Mouse (Mus musculus): ENCODE data around the gene Iqcg. TPM values are rescaled to one million over a fixed set of nuclear protein-coding genes. Genes with fewer than 3 reads are reported as not detected.
"Not testable (repeated sequence)": the region's sequence is repeated elsewhere in the genome, so short reads cannot be mapped to it uniquely, and the experiment has no call there.

Gene Iqcg
- polyA plus RNA-seq, 1 experiment from 2014 or later, result 6.4 TPM

- Histone ChIP-seq H3K9ac (ENCODE audit: low read length) (peak overlapping the region; percentile 40), H3K4me2 (ENCODE audit: low read depth, low read length) (peak overlapping the region; percentile 79), H3K27ac (ENCODE audit: low read length) (no peak overlapping the region), H3K4me1 (replicated peaks; ENCODE audit: control insufficient read depth, insufficient read depth, low read length) (peaks cover 17% of the 10 kb centered on the region), H3K27me3 (ENCODE audit: control insufficient read depth, insufficient read depth, low read depth, low read length) (no peaks in the 10 kb centered on the region), H3K9me3 (ENCODE audit: control insufficient read depth, low read length) (no peaks in the 10 kb centered on the region), H3K36me3 (ENCODE audit: control insufficient read depth, insufficient read depth, low read length) (peaks cover 22% of the 10 kb centered on the region), H3K4me3 (ENCODE audit: low read length) (0 out of 2 replicates have a peak overlapping the region, but pooled peaks have one; percentile 25)
- ATAC-seq (ENCODE audit: low read depth), result no peak
- WGBS, result 86% methylated on average over 16 of the region's 16 CpGs
Observed at GRCm38 (mm10) chr16:33058033-33058432, 2.0 kb upstream of the Iqcg start.

- H3K27ac ChIP-seq (ENCODE audit: low read length), result peak overlapping the region; percentile 85
- H3K36me3 ChIP-seq (ENCODE audit: control insufficient read depth, insufficient read depth, low read length), result peaks cover 22% of the 10 kb centered on the region
Observed at GRCm38 (mm10) chr16:33056786-33057185, 768 bp upstream of the Iqcg start.

GRCm38 (mm10) chr16:33055655-33056054 is 363 bp downstream of the Iqcg start:
- peak overlapping the region; percentile 81 for H3K4me3 ChIP-seq (ENCODE audit: low read length)
- H3K4me1 ChIP-seq (replicated peaks; ENCODE audit: control insufficient read depth, insufficient read depth, low read length), result peaks cover 14% of the 10 kb centered on the region
- H3K9me3 ChIP-seq (ENCODE audit: control insufficient read depth, low read length), result no peaks in the 10 kb centered on the region
- no peak overlapping the region; the same call in 1 of the 2 replicates for H3K27ac ChIP-seq (ENCODE audit: low read length)
- H3K36me3 ChIP-seq (ENCODE audit: control insufficient read depth, insufficient read depth, low read length), result peaks cover 18% of the 10 kb centered on the region
- 18% methylated on average over 10 of the region's 10 CpGs for WGBS
- H3K9ac ChIP-seq (ENCODE audit: low read length), result peak overlapping the region; percentile 58
- peak; percentile 10; the same call in 1 of the 2 replicates for ATAC-seq (ENCODE audit: low read depth)
- peak overlapping the region; percentile 82 for H3K4me2 ChIP-seq (ENCODE audit: low read depth, low read length)
- no peaks in the 10 kb centered on the region for H3K27me3 ChIP-seq (ENCODE audit: control insufficient read depth, insufficient read depth, low read depth, low read length)

More at GRCm38 (mm10) chr16:33056786-33057185, 768 bp upstream of the Iqcg start:
- Histone ChIP-seq H3K9ac (ENCODE audit: low read length) (peak overlapping the region; percentile 91), H3K4me2 (ENCODE audit: low read depth, low read length) (peak overlapping the region; percentile 79), H3K4me3 (ENCODE audit: low read length) (peak overlapping the region; percentile 81), H3K27me3 (ENCODE audit: control insufficient read depth, insufficient read depth, low read depth, low read length) (no peaks in the 10 kb centered on the region), H3K9me3 (ENCODE audit: control insufficient read depth, low read length) (no peaks in the 10 kb centered on the region), H3K4me1 (replicated peaks; ENCODE audit: control insufficient read depth, insufficient read depth, low read length) (peaks cover 16% of the 10 kb centered on the region)
- ATAC-seq (ENCODE audit: low read depth), result peak; percentile 12
- whole genome bisulfite sequencing, result under 1% methylated on average over 24 of the region's 24 CpGs

GRCm38 (mm10) chr16:33054927-33055326 is 1.1 kb downstream of the Iqcg start:
- H3K9me3 ChIP-seq (ENCODE audit: control insufficient read depth, low read length); H3K4me3 ChIP-seq (ENCODE audit: low read length); ATAC-seq (ENCODE audit: low read depth); H3K4me2 ChIP-seq (ENCODE audit: low read depth, low read length); H3K27ac ChIP-seq (ENCODE audit: low read length); H3K27me3 ChIP-seq (ENCODE audit: control insufficient read depth, insufficient read depth, low read depth, low read length); H3K9ac ChIP-seq (ENCODE audit: low read length): not testable (repeated sequence)
- H3K4me1 ChIP-seq (replicated peaks; ENCODE audit: control insufficient read depth, insufficient read depth, low read length), result peaks cover 14% of the 10 kb centered on the region
- peaks cover 14% of the 10 kb centered on the region for H3K36me3 ChIP-seq (ENCODE audit: control insufficient read depth, insufficient read depth, low read length)
- 78% methylated on average over 2 of the region's 2 CpGs for WGBS

- Histone ChIP-seq H3K27ac (ENCODE audit: low read length) (no peak overlapping the region), H3K9me3 (ENCODE audit: control insufficient read depth, low read length) (no peaks in the 10 kb centered on the region), H3K4me1 (replicated peaks; ENCODE audit: control insufficient read depth, insufficient read depth, low read length) (peaks cover 10% of the 10 kb centered on the region), H3K4me3 (ENCODE audit: low read length) (no peak overlapping the region), H3K9ac (ENCODE audit: low read length) (no peak overlapping the region), H3K4me2 (ENCODE audit: low read depth, low read length) (no peak overlapping the region), H3K36me3 (ENCODE audit: control insufficient read depth, insufficient read depth, low read length) (no peaks in the 10 kb centered on the region), H3K27me3 (ENCODE audit: control insufficient read depth, insufficient read depth, low read depth, low read length) (no peaks in the 10 kb centered on the region)
- WGBS, result 66% methylated on average over 5 of the region's 5 CpGs
- ATAC-seq (ENCODE audit: low read depth), result no peak
Observed at GRCm38 (mm10) chr16:33053141-33053540, 2.9 kb downstream of the Iqcg start.

GRCm38 (mm10) chr16:33049809-33050208 is 6.2 kb downstream of the Iqcg start:
- Histone ChIP-seq H3K9me3 (ENCODE audit: control insufficient read depth, low read length) (no peaks in the 10 kb centered on the region), H3K4me3 (ENCODE audit: low read length) (no peak overlapping the region), H3K9ac (ENCODE audit: low read length) (no peak overlapping the region), H3K27ac (ENCODE audit: low read length) (no peak overlapping the region), H3K27me3 (ENCODE audit: control insufficient read depth, insufficient read depth, low read depth, low read length) (no peaks in the 10 kb centered on the region), H3K36me3 (ENCODE audit: control insufficient read depth, insufficient read depth, low read length) (no peaks in the 10 kb centered on the region), H3K4me2 (ENCODE audit: low read depth, low read length) (no peak overlapping the region), H3K4me1 (replicated peaks; ENCODE audit: control insufficient read depth, insufficient read depth, low read length) (no peaks in the 10 kb centered on the region)
- 89% methylated on average over 16 of the region's 16 CpGs for WGBS
- no peak for ATAC-seq (ENCODE audit: low read depth)

DNA sequence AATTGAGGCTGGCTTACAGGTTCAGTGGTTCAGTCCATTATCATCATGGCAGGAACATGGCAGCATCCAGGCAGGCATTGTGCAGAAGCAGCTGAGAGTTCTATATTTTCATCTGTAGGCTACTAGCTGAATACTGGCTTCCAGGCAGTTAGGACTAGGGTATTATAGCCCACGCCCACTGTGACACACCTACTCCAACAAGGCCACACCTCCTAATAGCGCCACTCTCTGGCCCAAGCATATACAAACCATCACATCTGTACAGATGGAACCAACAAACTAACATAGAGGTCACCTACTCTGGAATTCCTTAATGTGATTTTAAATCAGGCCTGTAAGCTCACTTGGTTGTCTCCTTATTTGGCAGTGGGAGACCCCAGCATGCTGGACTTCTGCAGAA is 7.3 kb downstream of the Iqcg start:
- Histone ChIP-seq H3K4me3 (ENCODE audit: low read length) (no peak overlapping the region), H3K9me3 (ENCODE audit: control insufficient read depth, low read length) (no peaks in the 10 kb centered on the region), H3K27ac (ENCODE audit: low read length) (no peak overlapping the region), H3K27me3 (ENCODE audit: control insufficient read depth, insufficient read depth, low read depth, low read length) (no peaks in the 10 kb centered on the region), H3K36me3 (ENCODE audit: control insufficient read depth, insufficient read depth, low read length) (no peaks in the 10 kb centered on the region), H3K4me2 (ENCODE audit: low read depth, low read length) (no peak overlapping the region), H3K9ac (ENCODE audit: low read length) (no peak overlapping the region), H3K4me1 (replicated peaks; ENCODE audit: control insufficient read depth, insufficient read depth, low read length) (no peaks in the 10 kb centered on the region)
- ATAC-seq (ENCODE audit: low read depth), result no peak
- WGBS, result 71% methylated on average over 2 of the region's 2 CpGs

DNA sequence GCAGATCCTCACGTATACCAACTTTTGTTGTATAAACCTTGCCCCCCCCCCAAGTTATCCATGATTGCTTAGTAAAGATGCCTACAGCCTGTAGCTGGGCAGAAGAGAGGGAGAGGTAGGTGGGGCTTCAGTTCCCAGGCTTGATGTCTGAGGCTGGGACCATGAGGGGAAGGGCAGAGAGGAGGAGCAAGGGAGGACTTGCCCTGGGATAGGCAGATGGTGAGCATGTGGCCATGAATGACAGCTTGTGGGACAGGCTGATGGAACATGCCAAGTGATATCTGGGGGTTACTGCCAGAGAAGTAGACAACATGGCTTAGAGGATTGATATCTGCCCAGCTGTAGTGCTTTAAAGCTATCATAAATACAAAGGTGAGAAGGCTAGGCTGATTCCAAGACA is 8.0 kb downstream of the Iqcg start:
- no peak for ATAC-seq (ENCODE audit: low read depth)
- 90% methylated on average over 1 of the region's 1 CpGs for WGBS
- Histone ChIP-seq H3K9me3 (ENCODE audit: control insufficient read depth, low read length) (no peaks in the 10 kb centered on the region), H3K27me3 (ENCODE audit: control insufficient read depth, insufficient read depth, low read depth, low read length) (no peaks in the 10 kb centered on the region), H3K27ac (ENCODE audit: low read length) (no peak overlapping the region), H3K36me3 (ENCODE audit: control insufficient read depth, insufficient read depth, low read length) (no peaks in the 10 kb centered on the region), H3K9ac (ENCODE audit: low read length) (no peak overlapping the region), H3K4me1 (replicated peaks; ENCODE audit: control insufficient read depth, insufficient read depth, low read length) (no peaks in the 10 kb centered on the region), H3K4me3 (ENCODE audit: low read length) (no peak overlapping the region), H3K4me2 (ENCODE audit: low read depth, low read length) (no peak overlapping the region)

GRCm38 (mm10) chr16:33043268-33043667 is 12.8 kb downstream of the Iqcg start:
- Histone ChIP-seq H3K9ac (ENCODE audit: low read length) (no peak overlapping the region), H3K27ac (ENCODE audit: low read length) (no peak overlapping the region), H3K4me3 (ENCODE audit: low read length) (no peak overlapping the region), H3K36me3 (ENCODE audit: control insufficient read depth, insufficient read depth, low read length) (no peaks in the 10 kb centered on the region), H3K27me3 (ENCODE audit: control insufficient read depth, insufficient read depth, low read depth, low read length) (no peaks in the 10 kb centered on the region), H3K9me3 (ENCODE audit: control insufficient read depth, low read length) (no peaks in the 10 kb centered on the region), H3K4me1 (replicated peaks; ENCODE audit: control insufficient read depth, insufficient read depth, low read length) (0 out of 2 replicates have a peak, but pooled peaks cover 2% of the 10 kb centered on the region), H3K4me2 (ENCODE audit: low read depth, low read length) (no peak overlapping the region)
- WGBS, result 62% methylated on average over 2 of the region's 2 CpGs
- peak; percentile 47; the same call in 1 of the 2 replicates for ATAC-seq (ENCODE audit: low read depth)

DNA sequence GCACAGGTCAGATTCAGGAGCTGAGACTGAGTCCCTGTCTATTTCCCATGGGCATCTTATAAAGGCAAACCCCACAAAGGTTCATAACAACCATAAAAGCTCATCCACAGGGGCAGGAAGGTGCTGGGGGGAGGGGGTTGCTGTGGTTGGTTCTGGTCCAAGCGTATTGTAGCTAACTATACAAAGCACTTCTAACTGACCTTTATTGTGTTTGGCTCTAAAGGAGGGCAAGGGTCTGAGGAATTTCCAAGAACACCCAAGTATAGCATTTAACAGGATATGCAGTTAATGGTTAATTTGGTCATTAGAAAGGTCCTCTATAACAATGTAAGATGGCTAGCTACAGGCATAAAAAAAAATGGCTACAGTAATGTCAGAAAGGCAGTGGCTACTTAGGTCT is 13.3 kb downstream of the Iqcg start:
- H3K4me2 ChIP-seq (ENCODE audit: low read depth, low read length), result no peak overlapping the region
- no peak overlapping the region for H3K27ac ChIP-seq (ENCODE audit: low read length)
- H3K4me1 ChIP-seq (replicated peaks; ENCODE audit: control insufficient read depth, insufficient read depth, low read length), result 0 out of 2 replicates have a peak, but pooled peaks cover 2% of the 10 kb centered on the region
- H3K9ac ChIP-seq (ENCODE audit: low read length), result no peak overlapping the region
- H3K4me3 ChIP-seq (ENCODE audit: low read length), result no peak overlapping the region
- H3K9me3 ChIP-seq (ENCODE audit: control insufficient read depth, low read length), result no peaks in the 10 kb centered on the region
- H3K27me3 ChIP-seq (ENCODE audit: control insufficient read depth, insufficient read depth, low read depth, low read length), result no peaks in the 10 kb centered on the region
- no peak for ATAC-seq (ENCODE audit: low read depth)
- 67% methylated on average over 1 of the region's 1 CpGs for WGBS
- no peaks in the 10 kb centered on the region for H3K36me3 ChIP-seq (ENCODE audit: control insufficient read depth, insufficient read depth, low read length)

Measured in lung, embryonic 16.5 days (tissue).